In genomic region chr2:21142204-21142580, GRCm38 (mm10) we compare ENCODE assay signal across 8 mouse cellular contexts.
A peak's percentile ranks its signal among the peaks of the same experiment; 100 is the strongest.
DNase-seq lines count a peak whose midpoint lies in the region; ATAC-seq and TF ChIP-seq lines count a peak whose summit lies in the region.

No protein-coding gene starts in this region.

- H3K4me3 ChIP-seq in erythroblast, embryonic 14.5 days (replicated peaks), result peak overlapping the region; percentile 30
- peak overlapping the region; percentile 54 for H3K4me3 ChIP-seq in embryonic facial prominence, embryonic 12.5 days
- H3K4me3 ChIP-seq in liver, adult 2 months (ENCODE audit: insufficient read depth, low read depth, low read length), result peak overlapping the region; percentile 55; the same call in 1 of the 2 replicates
- H3K4me3 ChIP-seq in neural tube, embryonic 11.5 days (ENCODE audit: low read depth, low read length), result peak overlapping the region; percentile 44

- H3K27ac ChIP-seq in embryonic facial prominence, embryonic 12.5 days, result peak overlapping the region; percentile 76
- H3K27ac ChIP-seq in liver, adult 2 months (replicated peaks; ENCODE audit: insufficient read depth, low read depth, low read length), result no peak overlapping the region
- H3K27ac ChIP-seq in neural tube, embryonic 11.5 days (ENCODE audit: low read depth, low read length), result peak overlapping the region; percentile 67

- no peaks in the 10 kb centered on the region for H3K36me3 ChIP-seq in erythroblast, embryonic 14.5 days (ENCODE audit: control insufficient read depth)
- H3K36me3 ChIP-seq in embryonic facial prominence, embryonic 12.5 days, result no peaks in the 10 kb centered on the region
- H3K36me3 ChIP-seq in liver, adult 2 months (ENCODE audit: control insufficient read depth, insufficient read depth, low read length), result no peaks in the 10 kb centered on the region
- no peaks in the 10 kb centered on the region for H3K36me3 ChIP-seq in neural tube, embryonic 11.5 days (ENCODE audit: control insufficient read depth, insufficient read depth, low read length)

- H3K9ac ChIP-seq in embryonic facial prominence, embryonic 12.5 days, result peak overlapping the region; percentile 64
- H3K9ac ChIP-seq in liver, adult 2 months (ENCODE audit: low read depth, low read length), result peak overlapping the region; percentile 33; the same call in 1 of the 2 replicates
- peak overlapping the region; percentile 64 for H3K9ac ChIP-seq in neural tube, embryonic 11.5 days (ENCODE audit: low read length)

- ATAC-seq in erythroblast, adult 5-6 weeks (replicated peaks; ENCODE audit: low FRiP score, poor library complexity, severe bottlenecking), result no peak
- peak; percentile 72 for ATAC-seq in embryonic facial prominence, embryonic 12.5 days (ENCODE audit: insufficient number of reproducible peaks, insufficient read depth, low FRiP score, low TSS enrichment)
- ATAC-seq in neural tube, embryonic 11.5 days (ENCODE audit: insufficient read depth, low FRiP score, low TSS enrichment), result peak; percentile 75

- DNase-seq in heart, adult 8-10 months (ENCODE audit: low spot score), result peak; percentile 82
- peak; percentile 30 to 62 for DNase-seq in kidney, adult 8-10 months
- peak; percentile 32 for DNase-seq in liver, adult 2 months (ENCODE audit: extremely low read depth, low read depth, low spot score)
- no peak for DNase-seq in neural tube, embryonic 11.5 days (ENCODE audit: low spot score)
- peak; percentile 32 for DNase-seq in urinary bladder, postnatal 10 days (ENCODE audit: low spot score)

- no peaks in the 10 kb centered on the region for H3K9me3 ChIP-seq in erythroblast, embryonic 14.5 days (ENCODE audit: control insufficient read depth, low read length)
- no peaks in the 10 kb centered on the region for H3K9me3 ChIP-seq in embryonic facial prominence, embryonic 12.5 days
- H3K9me3 ChIP-seq in neural tube, embryonic 11.5 days (ENCODE audit: control insufficient read depth, low read length), result no peaks in the 10 kb centered on the region

- H3K4me1 ChIP-seq in erythroblast, embryonic 14.5 days (ENCODE audit: control insufficient read depth), result no peaks in the 10 kb centered on the region
- 0 out of 2 replicates have a peak, but pooled peaks cover 2% of the 10 kb centered on the region for H3K4me1 ChIP-seq in embryonic facial prominence, embryonic 12.5 days
- 0 out of 2 replicates have a peak, but pooled peaks cover 4% of the 10 kb centered on the region for H3K4me1 ChIP-seq in liver, adult 2 months (ENCODE audit: control insufficient read depth, insufficient read depth, low read length)
- H3K4me1 ChIP-seq in neural tube, embryonic 11.5 days (ENCODE audit: control insufficient read depth, insufficient read depth, low read length), result no peaks in the 10 kb centered on the region

- H3K79me2 ChIP-seq in liver, adult 2 months (ENCODE audit: control insufficient read depth, insufficient read depth, low read length), result no peaks in the 10 kb centered on the region

- H3K4me2 ChIP-seq in embryonic facial prominence, embryonic 12.5 days (replicated peaks), result peak overlapping the region; percentile 98
- peak overlapping the region; percentile 93 for H3K4me2 ChIP-seq in neural tube, embryonic 11.5 days (ENCODE audit: low read depth)

- H3K27me3 ChIP-seq in erythroblast, embryonic 14.5 days (ENCODE audit: control insufficient read depth), result peaks cover 23% of the 10 kb centered on the region
- no peaks in the 10 kb centered on the region for H3K27me3 ChIP-seq in embryonic facial prominence, embryonic 12.5 days
- H3K27me3 ChIP-seq in liver, adult 2 months (ENCODE audit: control insufficient read depth, insufficient read depth, low read length), result no peaks in the 10 kb centered on the region
- H3K27me3 ChIP-seq in neural tube, embryonic 11.5 days (ENCODE audit: control insufficient read depth, insufficient read depth, low read length), result no peaks in the 10 kb centered on the region

- no peak for TF ChIP-seq POLR2A in liver, adult 2 months (IDR thresholded peaks at IDR 0.05; ENCODE audit: extremely low read depth, insufficient read depth, low read length)

- TF ChIP-seq CTCF in liver, adult 2 months (IDR thresholded peaks at IDR 0.05; ENCODE audit: low read depth, low read length), result no peak

- under 1% methylated on average over 15 of the region's 15 CpGs for WGBS in embryonic facial prominence, embryonic 12.5 days
- WGBS in liver, adult 2 months, result 3% methylated on average over 15 of the region's 15 CpGs
- whole genome bisulfite sequencing in neural tube, embryonic 11.5 days, result under 1% methylated on average over 15 of the region's 15 CpGs
